Mouse (Mus musculus): ENCODE data around the gene Prnd. TPM values are rescaled to one million over a fixed set of nuclear protein-coding genes. Genes with fewer than 3 reads are reported as not detected.

Gene Prnd
- not detected for polyA plus RNA-seq (2014; fragmentation: Illumina TruSeq; extraction: RNeasy Lipid Tissue Mini Kit (QIAGEN cat#74804); ENCODE audit: low read depth, low replicate concordance)

GRCm38 (mm10) chr2:131950598-131951095 is at the start of gene Prnd:
Prnd (plus strand) TSS chr2:131950861.

GRCm38 (mm10) chr2:131909683-131910572 is 40.7 kb upstream of the Prnd start, which contains the start of the genes Prnp and Prn:
Prnp (plus strand) TSS chr2:131909928.
Prn (plus strand) TSS chr2:131909957.

Other genes starting within 250 kb of the Prnd start
- gene Erv3, start 91.1 kb upstream of the Prnd start, polyA plus RNA-seq (2014; fragmentation: Illumina TruSeq; extraction: RNeasy Lipid Tissue Mini Kit (QIAGEN cat#74804); ENCODE audit: low read depth, low replicate concordance), result not detected
- 193 TPM for gene Prnp, start 40.9 kb upstream of the Prnd start, polyA plus RNA-seq (2014; fragmentation: Illumina TruSeq; extraction: RNeasy Lipid Tissue Mini Kit (QIAGEN cat#74804); ENCODE audit: low read depth, low replicate concordance)
- not detected for gene Prn, start 40.9 kb upstream of the Prnd start, polyA plus RNA-seq (2014; fragmentation: Illumina TruSeq; extraction: RNeasy Lipid Tissue Mini Kit (QIAGEN cat#74804); ENCODE audit: low read depth, low replicate concordance)
- gene Rassf2, start 79.4 kb downstream of the Prnd start, polyA plus RNA-seq (2014; fragmentation: Illumina TruSeq; extraction: RNeasy Lipid Tissue Mini Kit (QIAGEN cat#74804); ENCODE audit: low read depth, low replicate concordance), result 1.3 TPM
- gene Slc23a2, start 194.2 kb downstream of the Prnd start, polyA plus RNA-seq (2014; fragmentation: Illumina TruSeq; extraction: RNeasy Lipid Tissue Mini Kit (QIAGEN cat#74804); ENCODE audit: low read depth, low replicate concordance), result 12.1 TPM